Mouse (Mus musculus) kidney, adult 8-10 months (tissue): Measurements from ENCODE around the gene Plekha6.
A peak's percentile ranks its signal among the peaks of the same experiment; 100 is the strongest.

Experiments
- DNase-seq, 2 experiments: peaks; one replicate each; pipeline ENCODE4 v3.0.0; 2022

Gene Plekha6

GRCm38 (mm10) chr1:133250761-133251160 is 86.8 kb downstream of the Plekha6 start:
- DNase-seq, result no peak

DNA sequence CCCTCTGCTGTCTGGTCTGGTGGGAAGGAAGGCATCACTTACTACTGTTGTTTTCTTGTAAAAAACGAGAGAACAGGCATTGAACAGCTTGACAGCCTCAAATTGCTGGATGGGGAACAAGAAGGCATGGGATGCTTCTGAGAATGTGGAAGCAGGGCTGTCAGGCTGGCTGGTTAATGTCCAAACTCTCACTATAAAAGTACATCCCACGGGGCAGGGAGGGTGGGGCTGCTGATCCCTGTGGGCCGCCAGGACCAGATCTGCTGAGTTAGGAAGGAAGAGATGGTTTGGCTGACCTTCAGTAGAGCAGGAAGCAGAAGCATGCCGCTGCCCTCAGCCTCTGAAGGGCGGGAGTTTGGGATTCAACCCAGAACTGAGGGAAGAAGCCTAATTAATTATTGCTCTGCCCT is 87.6 kb downstream of the Plekha6 start:
- peak; percentile 85 to 93 for DNase-seq

DNA sequence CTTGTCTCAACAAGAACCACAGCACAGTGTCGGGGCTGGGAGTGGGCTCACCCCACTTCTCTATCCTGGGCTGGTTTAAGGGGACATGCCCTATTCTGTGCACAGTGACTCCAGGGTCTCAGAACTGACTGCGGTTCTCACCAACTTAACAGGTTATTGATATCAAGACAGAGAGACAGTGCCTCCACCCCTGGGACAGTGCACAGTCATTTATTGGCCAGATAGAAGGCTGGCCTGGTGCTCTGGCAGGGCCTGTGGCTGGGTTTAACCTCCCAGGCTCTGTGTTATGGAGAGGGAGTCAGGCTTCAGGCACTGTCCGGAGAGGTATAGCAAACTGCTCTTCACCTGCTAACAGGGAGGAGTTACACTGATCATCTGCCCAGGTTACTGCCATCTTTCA is 88.2 kb downstream of the Plekha6 start:
- no peak for DNase-seq

- no peak for DNase-seq
Measured at GRCm38 (mm10) chr1:133252801-133253531, 89.0 kb downstream of the Plekha6 start.

DNA sequence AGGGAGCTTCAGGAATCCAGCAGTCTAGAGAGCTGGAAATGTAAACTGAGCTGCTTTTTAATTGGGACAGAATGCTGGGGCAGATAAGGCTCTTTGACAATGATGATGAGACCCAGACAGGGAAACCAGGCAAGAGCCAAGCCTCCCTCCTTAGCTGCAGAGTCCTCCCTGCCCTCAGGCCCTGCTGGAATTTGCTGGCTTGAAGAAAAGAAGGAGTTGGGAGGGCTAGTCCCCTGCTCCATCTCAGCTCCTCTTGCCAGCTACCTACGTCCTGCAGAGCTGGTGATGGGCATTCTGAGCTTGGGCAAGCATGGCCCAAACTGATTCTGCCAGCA is 89.5 kb downstream of the Plekha6 start:
- DNase-seq, result no peak

GRCm38 (mm10) chr1:133254226-133254625 is 90.2 kb downstream of the Plekha6 start:
- peak; percentile 64 to 67 for DNase-seq

DNA sequence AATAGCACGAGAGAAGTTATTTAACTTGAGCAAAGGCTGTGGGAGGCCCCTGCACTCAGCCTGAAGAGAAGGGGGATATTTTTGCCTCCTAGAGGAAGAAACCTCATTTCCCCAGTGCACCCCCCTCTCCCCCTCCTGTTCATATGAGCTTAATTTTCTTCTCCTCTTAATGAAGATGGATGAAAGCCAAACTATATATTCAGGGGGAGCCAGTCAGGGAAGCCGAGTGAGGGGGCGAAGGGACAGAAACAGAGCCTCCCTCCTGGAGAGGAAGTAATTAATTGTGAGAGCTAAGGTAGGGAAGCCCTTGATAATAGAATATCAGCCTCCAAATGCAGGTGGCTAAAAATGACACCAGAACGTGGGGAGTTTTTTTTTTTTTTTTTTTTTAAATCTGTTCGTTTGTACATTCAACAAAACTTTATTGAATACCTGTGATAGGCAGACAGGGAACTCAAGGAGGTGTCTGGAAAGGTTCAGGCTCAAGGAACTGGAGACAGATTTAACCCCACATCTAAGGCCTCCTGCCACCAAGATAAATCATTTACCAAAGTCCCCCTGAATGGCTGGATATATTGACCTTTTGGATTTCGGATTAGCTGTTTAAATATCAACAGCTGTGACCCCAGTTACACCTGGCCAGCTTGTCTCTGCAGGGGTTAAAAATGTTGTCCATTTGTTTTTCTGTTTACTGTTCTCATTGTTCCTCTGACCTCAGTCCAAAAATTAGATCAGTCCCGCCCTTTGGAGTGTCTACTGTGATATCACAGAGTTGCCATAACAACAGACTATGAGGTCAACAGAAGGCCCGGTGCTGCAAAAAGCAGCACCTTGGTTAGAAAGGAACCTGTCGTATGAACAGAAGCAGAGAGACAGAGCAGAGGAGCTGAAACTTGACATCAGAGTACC is 91.1 kb downstream of the Plekha6 start:
- DNase-seq, result peak; percentile 74 to 88

DNA sequence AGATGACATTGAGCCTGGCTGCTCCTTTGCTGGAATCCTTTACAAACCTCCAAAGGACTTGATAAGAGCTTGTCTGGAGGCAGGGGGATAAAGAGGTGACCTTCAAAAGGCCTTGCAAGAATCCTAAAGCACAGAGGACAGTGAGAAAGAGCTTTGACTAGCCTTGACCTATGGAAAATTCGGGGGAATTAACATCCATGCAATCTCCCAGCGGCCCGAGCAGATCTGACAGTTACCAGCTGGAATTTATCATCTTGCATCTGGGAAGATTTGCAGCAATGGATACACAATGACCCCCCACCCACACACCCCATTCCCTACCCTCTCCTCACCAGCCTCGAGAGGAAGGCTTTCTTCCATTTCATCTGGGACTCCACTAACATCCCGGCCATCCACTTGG is 91.8 kb downstream of the Plekha6 start:
- no peak for DNase-seq

GRCm38 (mm10) chr1:133256347-133256746 is 92.3 kb downstream of the Plekha6 start:
- no peak for DNase-seq

GRCm38 (mm10) chr1:133258694-133259093 is 94.7 kb downstream of the Plekha6 start:
- no peak for DNase-seq

DNA sequence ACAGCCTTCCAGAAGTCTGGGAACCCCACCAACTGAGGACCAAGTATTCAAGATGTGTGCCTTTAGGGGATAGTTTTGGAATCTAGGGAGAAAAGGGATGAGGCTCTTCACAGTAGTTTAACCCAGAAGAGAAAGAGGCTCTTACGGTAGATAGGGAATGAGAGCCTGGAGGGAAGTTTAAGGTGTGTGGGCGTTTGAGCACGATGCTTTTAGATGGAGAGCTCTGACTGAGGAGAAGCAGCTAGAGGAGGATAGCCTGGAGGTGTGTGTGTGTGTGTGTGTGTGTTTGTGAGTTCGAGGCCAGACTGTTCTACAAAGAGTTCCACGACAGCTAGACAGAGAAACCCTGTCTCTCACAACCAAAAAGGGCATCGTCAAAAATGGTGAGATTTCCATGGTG is 98.6 kb downstream of the Plekha6 start:
- DNase-seq, result no peak

DNA sequence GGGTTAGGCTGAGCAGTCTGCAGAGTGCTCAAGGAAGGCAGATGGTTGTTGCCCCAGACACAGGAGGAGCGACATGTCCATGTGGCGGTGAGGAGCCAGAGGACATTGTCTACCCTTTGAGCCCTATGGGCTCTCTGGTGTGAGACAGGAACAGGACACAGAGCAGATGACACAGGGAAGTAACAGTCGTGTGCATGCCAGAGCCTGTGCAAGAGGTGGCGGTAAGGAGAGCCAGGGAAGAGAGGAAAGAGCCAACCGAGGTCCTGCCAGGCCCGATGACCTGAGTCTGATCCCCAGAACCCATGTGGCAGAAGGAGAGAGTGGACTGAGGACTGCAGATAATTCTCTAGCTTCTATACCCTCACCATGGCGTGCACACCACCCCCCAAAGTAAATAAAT is 99.1 kb downstream of the Plekha6 start:
- no peak for DNase-seq

DNA sequence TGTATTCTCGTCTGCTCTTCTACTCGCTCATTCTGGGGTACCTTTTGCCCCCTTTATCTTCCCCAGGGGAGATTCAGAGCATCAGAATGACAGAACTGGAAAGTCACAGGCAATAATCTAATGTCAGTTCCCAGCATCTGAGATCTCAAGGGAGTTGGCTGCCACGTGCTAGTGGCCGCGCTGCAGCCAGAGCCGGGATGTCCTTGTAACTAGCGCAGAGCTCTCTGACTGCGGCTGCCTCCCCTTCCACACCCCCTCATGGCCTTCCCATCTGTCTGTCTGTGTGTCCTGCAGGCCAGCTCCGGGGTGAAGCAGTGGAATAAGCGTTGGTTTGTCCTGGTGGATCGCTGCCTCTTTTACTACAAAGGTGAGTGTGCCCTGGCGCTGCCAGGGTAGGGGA is 100.4 kb downstream of the Plekha6 start:
- DNase-seq, result no peak

DNA sequence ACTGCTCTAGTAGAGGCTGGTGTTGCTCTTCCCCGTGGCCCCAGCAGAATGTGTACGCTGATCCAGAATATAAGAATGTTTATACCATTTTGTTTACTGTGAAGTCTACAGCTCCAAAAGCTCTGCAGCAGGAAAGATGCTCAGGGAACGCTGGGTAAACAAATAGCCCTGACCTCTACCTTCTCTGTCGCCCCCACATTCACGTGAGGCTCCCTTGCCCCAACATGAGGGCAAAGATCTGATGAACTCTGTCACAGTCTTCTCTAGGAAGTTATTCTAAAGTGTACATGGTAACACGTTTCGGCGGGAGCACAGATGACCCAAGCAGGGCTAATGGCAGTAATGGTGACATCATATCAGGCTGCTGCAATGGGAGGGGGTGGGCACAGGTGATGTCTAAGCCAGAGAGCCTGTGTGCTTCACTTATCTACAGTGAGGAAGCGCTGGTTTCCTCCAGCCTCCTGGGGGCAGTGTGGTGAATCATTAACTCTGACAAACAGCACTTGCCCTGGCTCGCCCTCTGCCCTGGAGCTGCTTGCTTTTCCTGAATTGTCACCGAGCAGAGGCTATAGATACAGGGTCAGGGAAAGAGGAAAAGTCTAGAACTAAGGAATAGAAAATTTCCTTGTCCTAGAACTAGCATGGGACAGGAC is 101.2 kb downstream of the Plekha6 start:
- peak; percentile 82 for DNase-seq

DNA sequence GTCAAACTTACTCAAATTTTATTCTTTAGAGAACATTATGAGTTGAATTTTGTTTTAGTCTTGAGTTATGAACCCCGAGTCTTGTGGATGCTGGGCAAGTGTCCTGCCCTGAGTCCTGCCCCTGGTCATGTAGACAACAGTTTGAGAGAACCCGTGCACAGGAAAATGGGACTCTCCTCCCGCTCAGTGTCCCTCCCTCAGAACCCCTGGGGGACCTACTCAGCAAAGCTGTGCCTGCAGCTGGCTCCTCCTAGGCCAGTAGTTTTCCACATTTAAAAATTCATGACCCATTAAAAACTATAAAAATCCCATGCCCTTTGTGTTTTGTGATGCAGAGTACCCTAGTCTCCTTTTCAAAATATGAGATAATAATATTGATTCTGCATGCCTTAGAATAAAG is 103.1 kb downstream of the Plekha6 start:
- DNase-seq, result no peak

GRCm38 (mm10) chr1:133267813-133268492 is 103.9 kb downstream of the Plekha6 start:
- DNase-seq, result no peak

DNA sequence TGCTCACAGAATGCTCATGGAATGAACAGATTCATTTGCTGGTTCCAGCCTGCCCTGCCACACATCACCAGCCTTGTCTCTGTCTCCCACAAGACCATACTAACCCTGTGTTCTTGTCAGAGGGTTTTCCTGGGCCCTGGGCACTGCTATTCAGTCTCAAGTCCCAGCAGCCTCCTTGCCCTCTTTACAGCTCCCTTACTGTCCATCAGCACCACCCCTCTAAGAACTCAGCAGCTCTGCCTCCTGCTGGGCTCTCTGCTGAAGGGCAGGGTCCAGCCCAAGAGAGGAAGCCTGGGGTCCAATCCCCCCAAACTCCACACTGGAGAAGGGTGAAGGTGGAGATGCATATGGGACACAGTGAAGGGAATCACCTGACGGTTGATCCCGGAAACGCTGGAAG is 104.5 kb downstream of the Plekha6 start:
- DNase-seq, result no peak

- DNase-seq, result no peak
Measured at GRCm38 (mm10) chr1:133270336-133270735, 106.3 kb downstream of the Plekha6 start.

DNA sequence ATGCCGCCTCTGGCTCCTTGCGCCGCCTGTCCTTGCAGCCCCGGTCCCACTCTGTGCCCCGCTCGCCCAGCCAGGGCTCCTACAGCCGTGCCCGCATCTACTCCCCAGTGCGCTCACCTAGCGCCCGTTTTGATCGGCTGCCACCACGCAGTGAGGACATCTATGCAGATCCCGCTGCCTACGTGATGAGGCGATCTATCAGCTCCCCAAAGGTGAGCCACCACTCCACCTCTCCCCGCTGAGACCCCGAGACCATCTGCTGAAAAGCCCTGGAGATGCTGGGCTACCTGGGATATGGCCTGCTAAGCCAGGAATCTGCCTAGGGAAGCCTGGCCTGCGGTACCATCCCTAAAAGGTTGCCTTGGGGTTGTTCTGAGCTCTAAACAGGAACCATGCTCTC is 110.2 kb downstream of the Plekha6 start:
- no peak for DNase-seq

- no peak for DNase-seq
Measured at GRCm38 (mm10) chr1:133276983-133277382, 113.0 kb downstream of the Plekha6 start.

DNA sequence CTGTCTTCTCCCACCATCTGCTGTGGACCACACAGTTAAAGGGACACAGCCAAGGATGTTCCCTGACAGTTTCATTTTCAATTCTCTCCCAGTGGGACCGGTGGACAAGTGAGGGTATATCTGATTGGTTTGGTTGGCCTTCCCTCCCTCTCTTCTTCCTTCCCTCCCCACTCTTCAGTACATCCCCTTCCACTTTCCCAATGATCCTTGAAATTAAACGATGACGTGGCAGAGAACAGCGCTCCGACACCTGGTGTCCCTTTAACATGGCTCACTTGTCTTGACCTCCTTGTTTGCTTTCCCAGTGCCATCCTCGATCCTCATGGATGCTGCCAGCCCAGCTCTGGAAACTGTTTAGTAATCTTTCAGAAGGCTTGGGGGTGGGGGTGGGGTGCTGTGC is 114.5 kb downstream of the Plekha6 start:
- no peak for DNase-seq

GRCm38 (mm10) chr1:133278946-133279631 is 115.1 kb downstream of the Plekha6 start:
- DNase-seq, result no peak
